Mouse (Mus musculus): ENCODE measurements around the gene Zfp541. TPM values are rescaled to one million over a fixed set of nuclear protein-coding genes. Genes with fewer than 3 reads are reported as not detected.
A peak's percentile ranks its signal among the peaks of the same experiment; 100 is the strongest.

Zfp541 gene
- polyA plus RNA-seq, 1 experiment from 2014 or later, result 0.16 TPM

DNA sequence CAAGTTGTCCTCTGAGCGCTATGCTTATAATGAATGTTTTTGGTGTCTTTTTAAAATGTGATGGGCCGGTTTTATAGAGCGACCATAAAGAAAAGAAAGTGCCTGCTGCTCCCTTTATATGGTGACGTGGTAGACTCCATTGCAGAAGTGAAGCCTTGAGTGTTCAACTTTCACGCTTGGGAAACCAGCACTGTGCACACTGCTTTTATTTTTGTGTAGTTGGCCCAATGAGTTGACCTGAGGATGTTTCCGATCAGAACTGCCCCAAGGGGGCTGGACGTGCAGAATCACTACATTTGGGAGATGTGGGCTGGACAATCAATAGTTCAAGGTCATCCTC is 12.1 kb upstream of the Zfp541 start:
- H3K9me3 ChIP-seq (ENCODE audit: control insufficient read depth, low read length), result no peaks in the 10 kb centered on the region
- ATAC-seq (ENCODE audit: low FRiP score) (no peak), DNase-seq (ENCODE audit: low spot score) (no peak)
- peak overlapping the region; percentile 78 for H3K4me2 ChIP-seq (replicated peaks)
- no peak overlapping the region for H3K27ac ChIP-seq
- 80% methylated on average over 7 of the region's 7 CpGs for WGBS
- peaks cover 42% of the 10 kb centered on the region for H3K4me1 ChIP-seq (replicated peaks; ENCODE audit: control insufficient read depth, insufficient read depth, low read length)
- no peaks in the 10 kb centered on the region for H3K27me3 ChIP-seq (ENCODE audit: control insufficient read depth, insufficient read depth, low read length)
- no peaks in the 10 kb centered on the region for H3K36me3 ChIP-seq (replicated peaks; ENCODE audit: control insufficient read depth, insufficient read depth)
- peak overlapping the region; percentile 69 for H3K4me3 ChIP-seq (replicated peaks; ENCODE audit: low read length)
- H3K9ac ChIP-seq, result peak overlapping the region; percentile 96

DNA sequence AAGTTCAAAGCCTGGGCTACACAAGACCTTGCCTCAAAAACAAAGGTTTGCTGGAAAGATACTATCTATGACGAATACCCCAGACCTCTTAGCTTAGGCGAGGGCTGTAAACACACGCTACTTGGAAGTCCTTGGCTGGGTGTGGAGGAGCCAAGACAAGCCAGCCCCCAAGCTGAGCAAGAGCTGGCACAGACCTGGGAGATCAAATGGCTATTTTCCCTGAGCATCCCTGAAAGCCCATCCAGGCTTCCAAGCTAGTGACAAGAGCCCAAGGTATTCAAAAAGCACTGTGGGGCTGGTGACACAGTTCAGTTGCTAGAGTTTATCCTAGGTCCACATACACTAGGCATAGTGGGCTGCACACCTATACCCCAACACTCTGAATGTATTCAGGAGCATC is 11.0 kb upstream of the Zfp541 start:
- Histone ChIP-seq H3K4me2 (replicated peaks) (no peak overlapping the region), H3K27me3 (ENCODE audit: control insufficient read depth, insufficient read depth, low read length) (no peaks in the 10 kb centered on the region), H3K4me1 (replicated peaks; ENCODE audit: control insufficient read depth, insufficient read depth, low read length) (peaks cover 32% of the 10 kb centered on the region), H3K4me3 (replicated peaks; ENCODE audit: low read length) (no peak overlapping the region), H3K9ac (no peak overlapping the region), H3K36me3 (replicated peaks; ENCODE audit: control insufficient read depth, insufficient read depth) (no peaks in the 10 kb centered on the region), H3K27ac (no peak overlapping the region), H3K9me3 (ENCODE audit: control insufficient read depth, low read length) (no peaks in the 10 kb centered on the region)
- 93% methylated on average over 3 of the region's 3 CpGs for WGBS
- ATAC-seq (ENCODE audit: low FRiP score), result no peak
- DNase-seq (ENCODE audit: low spot score), result no peak

DNA sequence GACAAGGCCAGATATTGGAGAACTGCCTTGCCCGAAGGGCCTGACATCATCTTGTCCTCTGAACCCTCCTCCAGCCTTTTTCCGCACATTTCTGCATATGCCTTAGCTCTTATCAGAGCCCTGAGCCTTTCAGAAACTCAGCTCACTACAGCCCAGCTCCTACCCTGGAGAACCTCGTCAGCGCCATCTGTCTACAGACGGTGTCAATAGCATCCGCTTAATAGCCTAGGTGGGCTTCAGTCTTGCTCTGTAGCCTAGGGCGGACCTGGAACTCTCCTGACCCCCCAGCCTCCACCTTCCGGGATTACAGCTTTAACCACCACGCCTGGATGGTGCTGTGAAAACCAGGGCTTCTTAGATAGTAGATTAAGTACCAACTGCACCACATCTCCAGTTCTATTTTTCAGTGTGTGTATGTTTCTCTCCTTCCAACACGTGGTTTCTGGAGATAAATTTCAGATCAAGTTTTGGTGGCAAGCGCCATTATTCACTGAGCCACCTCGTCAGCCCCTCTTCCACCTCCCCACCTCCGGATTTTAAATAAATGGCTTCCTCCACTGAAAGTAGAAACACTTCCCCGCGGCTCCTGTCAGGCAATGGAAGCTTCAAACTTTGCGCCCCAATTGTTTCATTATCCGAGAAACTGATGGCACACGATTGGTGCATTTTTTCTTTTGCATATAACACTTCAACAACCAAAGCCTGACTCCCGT is 9.6 kb upstream of the Zfp541 start:
- WGBS, result 7% methylated on average over 19 of the region's 19 CpGs
- H3K36me3 ChIP-seq (replicated peaks; ENCODE audit: control insufficient read depth, insufficient read depth), result no peaks in the 10 kb centered on the region

DNA sequence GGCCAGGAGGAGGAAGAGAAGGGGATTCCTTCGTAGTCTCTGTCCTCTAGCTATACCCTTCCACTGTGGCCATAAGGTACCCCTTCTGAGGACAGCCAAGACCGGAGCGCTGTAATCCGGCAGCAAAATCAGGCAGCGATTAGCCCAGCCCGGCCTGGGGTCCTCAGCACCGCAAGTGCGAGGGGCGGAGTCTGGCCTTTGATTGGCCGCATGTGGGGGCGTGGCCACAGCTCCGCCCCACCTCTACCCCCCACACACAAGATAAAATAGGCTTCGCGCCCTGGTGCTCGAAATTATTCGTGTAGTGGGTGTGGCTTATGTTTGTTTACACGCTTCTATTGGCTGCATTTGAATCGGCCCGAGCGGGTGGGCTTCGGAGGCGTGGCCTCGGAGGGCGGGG is 8.9 kb upstream of the Zfp541 start:
- H3K4me1 ChIP-seq (replicated peaks; ENCODE audit: control insufficient read depth, insufficient read depth, low read length), result peaks cover 24% of the 10 kb centered on the region
- H3K27ac ChIP-seq, result peak overlapping the region; percentile 77
- H3K27me3 ChIP-seq (ENCODE audit: control insufficient read depth, insufficient read depth, low read length), result no peaks in the 10 kb centered on the region
- ATAC-seq (ENCODE audit: low FRiP score), result peak; percentile 82
- under 1% methylated on average over 24 of the region's 24 CpGs for WGBS
- H3K4me2 ChIP-seq (replicated peaks), result peak overlapping the region; percentile 61
- H3K9ac ChIP-seq, result peak overlapping the region; percentile 55
- peak overlapping the region; percentile 37 for H3K4me3 ChIP-seq (replicated peaks; ENCODE audit: low read length)
- H3K9me3 ChIP-seq (ENCODE audit: control insufficient read depth, low read length), result no peaks in the 10 kb centered on the region
- no peaks in the 10 kb centered on the region for H3K36me3 ChIP-seq (replicated peaks; ENCODE audit: control insufficient read depth, insufficient read depth)
- DNase-seq (ENCODE audit: low spot score), result peak; percentile 96

More for the DNA sequence above, 9.6 kb upstream of the Zfp541 start:
- H3K9me3 ChIP-seq (ENCODE audit: control insufficient read depth, low read length), result no peaks in the 10 kb centered on the region
- H3K4me1 ChIP-seq (replicated peaks; ENCODE audit: control insufficient read depth, insufficient read depth, low read length), result peaks cover 24% of the 10 kb centered on the region
- peak overlapping the region; percentile 55 for H3K9ac ChIP-seq
- DNase-seq (ENCODE audit: low spot score) (peak; percentile 75), ATAC-seq (ENCODE audit: low FRiP score) (no peak)
- H3K27me3 ChIP-seq (ENCODE audit: control insufficient read depth, insufficient read depth, low read length), result no peaks in the 10 kb centered on the region
- peak overlapping the region; percentile 77 for H3K27ac ChIP-seq
- H3K4me3 ChIP-seq (replicated peaks; ENCODE audit: low read length), result peak overlapping the region; percentile 37
- peak overlapping the region; percentile 61 for H3K4me2 ChIP-seq (replicated peaks)

- WGBS, result 17% methylated on average over 6 of the region's 6 CpGs
- no peaks in the 10 kb centered on the region for H3K27me3 ChIP-seq (ENCODE audit: control insufficient read depth, insufficient read depth, low read length)
- no peaks in the 10 kb centered on the region for H3K9me3 ChIP-seq (ENCODE audit: control insufficient read depth, low read length)
- peak overlapping the region; percentile 61 for H3K4me2 ChIP-seq (replicated peaks)
- no peak for DNase-seq (ENCODE audit: low spot score)
- ATAC-seq (ENCODE audit: low FRiP score), result no peak
- no peaks in the 10 kb centered on the region for H3K36me3 ChIP-seq (replicated peaks; ENCODE audit: control insufficient read depth, insufficient read depth)
- H3K9ac ChIP-seq, result no peak overlapping the region
- H3K4me1 ChIP-seq (replicated peaks; ENCODE audit: control insufficient read depth, insufficient read depth, low read length), result peaks cover 24% of the 10 kb centered on the region
- peak overlapping the region; percentile 37 for H3K4me3 ChIP-seq (replicated peaks; ENCODE audit: low read length)
- H3K27ac ChIP-seq, result no peak overlapping the region
Measured at GRCm38 (mm10) chr7:16053105-16053504, 8.5 kb upstream of the Zfp541 start.

DNA sequence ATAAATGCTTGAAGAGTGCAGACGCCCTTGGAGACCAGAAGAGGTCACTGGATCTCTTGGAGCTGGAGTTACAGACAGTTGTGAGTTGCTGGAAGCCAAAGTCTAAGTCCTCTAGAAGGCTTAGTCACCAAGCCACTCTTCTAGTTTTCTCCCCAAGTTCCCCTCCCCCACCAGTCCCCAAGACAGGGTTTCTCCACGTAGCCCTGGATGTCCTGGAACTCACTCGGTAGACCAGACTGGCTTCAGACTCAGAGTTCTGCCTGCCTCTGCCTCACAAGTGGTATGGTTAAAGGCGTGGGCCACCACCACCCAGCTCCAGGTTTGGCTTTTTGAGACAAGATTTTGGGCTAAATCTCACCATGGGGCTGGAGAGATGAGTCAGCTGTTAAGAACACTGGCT is 6.6 kb upstream of the Zfp541 start:
- 69% methylated on average over 4 of the region's 4 CpGs for WGBS
- H3K9me3 ChIP-seq (ENCODE audit: control insufficient read depth, low read length), result no peaks in the 10 kb centered on the region
- H3K27me3 ChIP-seq (ENCODE audit: control insufficient read depth, insufficient read depth, low read length), result peaks cover 2% of the 10 kb centered on the region; the same call in 1 of the 2 replicates
- DNase-seq (ENCODE audit: low spot score), result no peak
- no peak overlapping the region for H3K4me2 ChIP-seq (replicated peaks)
- no peak for ATAC-seq (ENCODE audit: low FRiP score)
- H3K4me3 ChIP-seq (replicated peaks; ENCODE audit: low read length), result no peak overlapping the region
- no peaks in the 10 kb centered on the region for H3K36me3 ChIP-seq (replicated peaks; ENCODE audit: control insufficient read depth, insufficient read depth)
- H3K27ac ChIP-seq, result no peak overlapping the region
- peaks cover 14% of the 10 kb centered on the region for H3K4me1 ChIP-seq (replicated peaks; ENCODE audit: control insufficient read depth, insufficient read depth, low read length)
- H3K9ac ChIP-seq, result no peak overlapping the region

DNA sequence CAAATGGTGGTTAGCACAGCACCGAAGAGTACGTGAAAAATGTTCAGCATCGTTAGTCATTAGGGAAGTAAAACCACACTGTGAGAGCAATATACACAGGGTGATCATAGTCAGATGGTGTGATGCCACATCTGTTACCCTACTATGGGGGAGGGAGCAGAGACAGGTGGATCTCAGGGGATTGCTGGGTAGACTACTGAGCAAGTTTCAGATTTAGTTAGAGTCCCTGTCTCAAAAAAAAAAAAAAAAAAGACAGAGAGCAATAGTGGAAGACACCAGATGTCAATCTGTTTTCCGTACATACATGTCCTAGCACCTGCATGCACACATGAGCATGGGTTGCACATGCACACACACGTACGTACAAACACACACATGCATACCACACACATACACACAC is 5.9 kb upstream of the Zfp541 start:
- Histone ChIP-seq H3K4me3 (replicated peaks; ENCODE audit: low read length) (no peak overlapping the region), H3K36me3 (replicated peaks; ENCODE audit: control insufficient read depth, insufficient read depth) (no peaks in the 10 kb centered on the region), H3K9me3 (ENCODE audit: control insufficient read depth, low read length) (no peaks in the 10 kb centered on the region), H3K27me3 (ENCODE audit: control insufficient read depth, insufficient read depth, low read length) (peaks cover 5% of the 10 kb centered on the region; the same call in 1 of the 2 replicates), H3K4me1 (replicated peaks; ENCODE audit: control insufficient read depth, insufficient read depth, low read length) (peaks cover 9% of the 10 kb centered on the region), H3K4me2 (replicated peaks) (no peak overlapping the region), H3K9ac (no peak overlapping the region), H3K27ac (no peak overlapping the region)
- DNase-seq (ENCODE audit: low spot score) (no peak), ATAC-seq (ENCODE audit: low FRiP score) (no peak)
- WGBS, result 84% methylated on average over 6 of the region's 6 CpGs

- peaks cover 9% of the 10 kb centered on the region for H3K4me1 ChIP-seq (replicated peaks; ENCODE audit: control insufficient read depth, insufficient read depth, low read length)
- H3K36me3 ChIP-seq (replicated peaks; ENCODE audit: control insufficient read depth, insufficient read depth), result no peaks in the 10 kb centered on the region
- ATAC-seq (ENCODE audit: low FRiP score) (no peak), DNase-seq (ENCODE audit: low spot score) (no peak)
- no peak overlapping the region for H3K4me3 ChIP-seq (replicated peaks; ENCODE audit: low read length)
- WGBS, result 30% methylated on average over 5 of the region's 5 CpGs
- no peaks in the 10 kb centered on the region for H3K9me3 ChIP-seq (ENCODE audit: control insufficient read depth, low read length)
- no peak overlapping the region for H3K9ac ChIP-seq
- H3K27me3 ChIP-seq (ENCODE audit: control insufficient read depth, insufficient read depth, low read length), result peaks cover 11% of the 10 kb centered on the region; the same call in 1 of the 2 replicates
- no peak overlapping the region for H3K27ac ChIP-seq
- H3K4me2 ChIP-seq (replicated peaks), result no peak overlapping the region
Measured at GRCm38 (mm10) chr7:16056459-16057135, 5.0 kb upstream of the Zfp541 start.

DNA sequence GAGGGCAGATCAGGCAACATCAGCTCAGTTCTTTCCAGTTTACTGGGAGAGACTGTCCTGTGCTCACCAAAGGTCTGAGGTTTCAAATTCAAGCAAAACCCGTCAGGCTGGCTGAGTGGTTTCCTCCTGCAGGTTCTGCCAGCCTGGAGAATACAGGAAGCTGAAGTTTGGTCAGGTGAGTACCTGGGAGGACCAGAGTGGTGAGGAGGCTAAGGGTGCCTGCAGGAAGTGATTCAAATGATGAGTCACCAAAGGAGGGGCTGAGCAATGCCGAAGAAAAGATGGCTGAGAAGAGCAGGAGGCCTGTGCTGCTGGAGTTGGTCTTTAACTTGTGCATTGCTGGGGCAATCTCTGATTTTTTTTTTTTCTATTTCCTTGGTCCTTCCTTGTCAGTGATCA is 4.5 kb upstream of the Zfp541 start:
- H3K27ac ChIP-seq, result no peak overlapping the region
- no peaks in the 10 kb centered on the region for H3K9me3 ChIP-seq (ENCODE audit: control insufficient read depth, low read length)
- WGBS, result 64% methylated on average over 2 of the region's 2 CpGs
- ATAC-seq (ENCODE audit: low FRiP score) (no peak), DNase-seq (ENCODE audit: low spot score) (no peak)
- H3K4me3 ChIP-seq (replicated peaks; ENCODE audit: low read length), result no peak overlapping the region
- H3K4me1 ChIP-seq (replicated peaks; ENCODE audit: control insufficient read depth, insufficient read depth, low read length), result peaks cover 6% of the 10 kb centered on the region
- H3K36me3 ChIP-seq (replicated peaks; ENCODE audit: control insufficient read depth, insufficient read depth), result no peaks in the 10 kb centered on the region
- no peak overlapping the region for H3K4me2 ChIP-seq (replicated peaks)
- H3K27me3 ChIP-seq (ENCODE audit: control insufficient read depth, insufficient read depth, low read length), result peaks cover 15% of the 10 kb centered on the region
- H3K9ac ChIP-seq, result no peak overlapping the region
